Mouse (Mus musculus): ENCODE data around the gene Aimp2. TPM values are rescaled to one million over a fixed set of nuclear protein-coding genes. Genes with fewer than 3 reads are reported as not detected.

Aimp2 gene
- polyA plus RNA-seq (2016; fragmentation: Nextera tagmentation; extraction: Ambion mirVana): 89.4 and 95.2 TPM in 2 replicates

GRCm38 (mm10) chr5:143909417-143910400 lies at the start of gene Aimp2, which contains the start of gene Pms2:
Aimp2 (minus strand) TSS chr5:143909847.
Pms2 (plus strand) TSS chr5:143909964.
- H3K4me1 ChIP-seq: peaks cover 18% of the 10 kb centered on the region
- H3K27ac ChIP-seq: peak within 1 kb of the TSS; percentile 78
- no peaks in the 10 kb centered on the region for H3K9me3 ChIP-seq
- H3K9ac ChIP-seq: peak within 1 kb of the TSS; percentile 64
- WGBS: under 1% methylated on average over 70 of the region's 70 CpGs
- peak within 1 kb of the TSS; percentile 79 for H3K4me3 ChIP-seq
- peak; percentile 98 for ATAC-seq (ENCODE audit: insufficient number of reproducible peaks, insufficient read depth, low FRiP score, low TSS enrichment)
- peaks cover 13% of the 10 kb centered on the region for H3K36me3 ChIP-seq
- H3K4me2 ChIP-seq (replicated peaks): peak within 1 kb of the TSS; percentile 76
- no peaks in the 10 kb centered on the region for H3K27me3 ChIP-seq

GRCm38 (mm10) chr5:143957101-143957500 lies 47.5 kb upstream of the Aimp2 start:
- no peak overlapping the region for H3K4me2 ChIP-seq (replicated peaks)
- H3K4me3 ChIP-seq: no peak overlapping the region
- H3K36me3 ChIP-seq: no peaks in the 10 kb centered on the region
- H3K4me1 ChIP-seq: no peaks in the 10 kb centered on the region
- H3K9me3 ChIP-seq: no peaks in the 10 kb centered on the region
- WGBS: 93% methylated on average over 6 of the region's 6 CpGs
- no peak overlapping the region for H3K9ac ChIP-seq
- ATAC-seq (ENCODE audit: insufficient number of reproducible peaks, insufficient read depth, low FRiP score, low TSS enrichment): no peak
- H3K27ac ChIP-seq: no peak overlapping the region
- no peaks in the 10 kb centered on the region for H3K27me3 ChIP-seq

GRCm38 (mm10) chr5:143950016-143950415 lies 40.4 kb upstream of the Aimp2 start:
- no peak overlapping the region for H3K4me3 ChIP-seq
- H3K4me1 ChIP-seq: no peaks in the 10 kb centered on the region
- no peak overlapping the region for H3K9ac ChIP-seq
- H3K9me3 ChIP-seq: no peaks in the 10 kb centered on the region
- H3K27me3 ChIP-seq: no peaks in the 10 kb centered on the region
- H3K36me3 ChIP-seq: no peaks in the 10 kb centered on the region
- WGBS: 60% methylated on average over 5 of the region's 5 CpGs
- no peak overlapping the region for H3K4me2 ChIP-seq (replicated peaks)
- no peak overlapping the region for H3K27ac ChIP-seq
- ATAC-seq (ENCODE audit: insufficient number of reproducible peaks, insufficient read depth, low FRiP score, low TSS enrichment): no peak

GRCm38 (mm10) chr5:143948361-143948760 lies 38.7 kb upstream of the Aimp2 start:
- Histone ChIP-seq H3K9me3 (no peaks in the 10 kb centered on the region), H3K4me1 (no peaks in the 10 kb centered on the region), H3K27me3 (no peaks in the 10 kb centered on the region), H3K4me3 (no peak overlapping the region), H3K27ac (no peak overlapping the region), H3K36me3 (no peaks in the 10 kb centered on the region), H3K9ac (no peak overlapping the region), H3K4me2 (replicated peaks) (no peak overlapping the region)
- ATAC-seq (ENCODE audit: insufficient number of reproducible peaks, insufficient read depth, low FRiP score, low TSS enrichment): no peak
- WGBS: 84% methylated on average over 12 of the region's 12 CpGs

GRCm38 (mm10) chr5:143943231-143944125 lies 33.8 kb upstream of the Aimp2 start:
- H3K4me3 ChIP-seq: no peak overlapping the region
- H3K27ac ChIP-seq: no peak overlapping the region
- H3K27me3 ChIP-seq: no peaks in the 10 kb centered on the region
- H3K4me1 ChIP-seq: no peaks in the 10 kb centered on the region
- no peak for ATAC-seq (ENCODE audit: insufficient number of reproducible peaks, insufficient read depth, low FRiP score, low TSS enrichment)
- H3K9me3 ChIP-seq: no peaks in the 10 kb centered on the region
- H3K36me3 ChIP-seq: no peaks in the 10 kb centered on the region
- no peak overlapping the region for H3K4me2 ChIP-seq (replicated peaks)
- H3K9ac ChIP-seq: no peak overlapping the region
- WGBS: 90% methylated on average over 14 of the region's 14 CpGs

DNA sequence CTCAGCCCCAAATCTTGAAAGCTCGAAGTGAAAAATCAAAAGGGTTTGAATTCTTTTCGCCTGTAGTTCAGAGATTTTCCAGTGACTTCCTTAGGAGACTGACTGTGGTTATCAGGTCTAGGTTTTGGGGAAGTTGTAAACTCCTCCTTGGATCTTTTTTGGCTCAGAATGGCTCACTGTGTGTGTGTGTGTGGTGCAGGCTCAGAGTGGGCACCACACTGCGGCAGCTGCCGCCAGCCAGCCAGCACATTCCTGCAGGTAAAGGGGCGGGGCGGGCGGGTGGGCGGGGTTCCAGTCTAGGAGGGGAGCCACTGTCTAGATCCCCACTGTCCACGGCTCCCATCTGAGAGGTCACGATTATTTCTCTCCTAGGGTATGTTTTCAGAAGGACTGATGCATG lies 31.9 kb upstream of the Aimp2 start:
- H3K27ac ChIP-seq: no peak overlapping the region
- no peaks in the 10 kb centered on the region for H3K4me1 ChIP-seq
- H3K4me2 ChIP-seq (replicated peaks): no peak overlapping the region
- H3K9me3 ChIP-seq: no peaks in the 10 kb centered on the region
- no peak overlapping the region for H3K4me3 ChIP-seq
- WGBS: 23% methylated on average over 10 of the region's 10 CpGs
- no peaks in the 10 kb centered on the region for H3K36me3 ChIP-seq
- 0 out of 2 replicates have a peak, but pooled peaks have one; percentile 28 for ATAC-seq (ENCODE audit: insufficient number of reproducible peaks, insufficient read depth, low FRiP score, low TSS enrichment)
- no peaks in the 10 kb centered on the region for H3K27me3 ChIP-seq
- no peak overlapping the region for H3K9ac ChIP-seq

GRCm38 (mm10) chr5:143936156-143936555 lies 26.5 kb upstream of the Aimp2 start:
- no peak for ATAC-seq (ENCODE audit: insufficient number of reproducible peaks, insufficient read depth, low FRiP score, low TSS enrichment)
- H3K27me3 ChIP-seq: no peaks in the 10 kb centered on the region
- H3K9ac ChIP-seq: no peak overlapping the region
- no peak overlapping the region for H3K4me2 ChIP-seq (replicated peaks)
- WGBS: 86% methylated on average over 9 of the region's 9 CpGs
- H3K27ac ChIP-seq: no peak overlapping the region
- H3K4me3 ChIP-seq: no peak overlapping the region
- H3K4me1 ChIP-seq: no peaks in the 10 kb centered on the region
- peaks cover 12% of the 10 kb centered on the region; the same call in 1 of the 2 replicates for H3K36me3 ChIP-seq
- no peaks in the 10 kb centered on the region for H3K9me3 ChIP-seq

DNA sequence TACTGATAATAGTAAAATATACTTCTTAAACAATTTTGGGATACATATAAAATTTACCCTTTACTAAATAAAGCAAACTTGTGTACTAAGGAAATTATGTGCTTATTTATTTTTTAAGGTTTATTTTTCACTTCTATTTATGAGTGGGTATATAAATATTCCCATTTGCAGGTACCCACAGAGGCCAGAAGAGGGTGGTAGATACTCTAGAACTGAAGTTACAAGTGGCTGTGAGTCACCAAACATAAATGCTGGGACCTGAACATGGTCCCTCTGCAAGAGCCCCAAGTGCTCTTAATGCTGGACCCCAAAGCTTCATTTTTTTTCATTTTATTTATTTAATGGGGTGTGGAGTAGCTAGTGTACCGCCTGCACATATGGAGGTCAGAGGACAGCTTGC lies 24.2 kb upstream of the Aimp2 start:
- no peak for ATAC-seq (ENCODE audit: insufficient number of reproducible peaks, insufficient read depth, low FRiP score, low TSS enrichment)
- Histone ChIP-seq H3K27me3 (no peaks in the 10 kb centered on the region), H3K36me3 (peaks cover 33% of the 10 kb centered on the region), H3K9me3 (no peaks in the 10 kb centered on the region), H3K27ac (no peak overlapping the region), H3K4me3 (no peak overlapping the region), H3K4me2 (replicated peaks) (no peak overlapping the region), H3K9ac (no peak overlapping the region), H3K4me1 (no peaks in the 10 kb centered on the region)
- 89% methylated on average over 1 of the region's 1 CpGs for WGBS

- Histone ChIP-seq H3K9me3 (no peaks in the 10 kb centered on the region), H3K36me3 (peaks cover 38% of the 10 kb centered on the region), H3K4me3 (no peak overlapping the region), H3K27me3 (no peaks in the 10 kb centered on the region), H3K4me1 (no peaks in the 10 kb centered on the region), H3K27ac (no peak overlapping the region), H3K4me2 (replicated peaks) (no peak overlapping the region), H3K9ac (no peak overlapping the region)
- ATAC-seq (ENCODE audit: insufficient number of reproducible peaks, insufficient read depth, low FRiP score, low TSS enrichment): no peak
- 85% methylated on average over 11 of the region's 11 CpGs for WGBS
These were observed 23.8 kb upstream of the Aimp2 start for GRCm38 (mm10) chr5:143933414-143933813.

- no peak within 1 kb of the TSS for H3K4me2 ChIP-seq (replicated peaks)
- WGBS: 11% methylated on average over 8 of the region's 8 CpGs
- ATAC-seq (ENCODE audit: insufficient number of reproducible peaks, insufficient read depth, low FRiP score, low TSS enrichment): no peak
These were observed 23.2 kb upstream of the Aimp2 start, which contains the start of gene Rsph10b for GRCm38 (mm10) chr5:143932831-143933230. Rsph10b (plus strand) TSS chr5:143933035.

GRCm38 (mm10) chr5:143931863-143932580 lies 22.4 kb upstream of the Aimp2 start:
- Histone ChIP-seq H3K9ac (no peak overlapping the region), H3K27ac (no peak overlapping the region), H3K27me3 (no peaks in the 10 kb centered on the region), H3K4me1 (no peaks in the 10 kb centered on the region), H3K4me3 (no peak overlapping the region), H3K36me3 (peaks cover 47% of the 10 kb centered on the region), H3K4me2 (replicated peaks) (no peak overlapping the region), H3K9me3 (no peaks in the 10 kb centered on the region)
- ATAC-seq (ENCODE audit: insufficient number of reproducible peaks, insufficient read depth, low FRiP score, low TSS enrichment): no peak
- 83% methylated on average over 6 of the region's 6 CpGs for WGBS

More at GRCm38 (mm10) chr5:143932831-143933230, 23.2 kb upstream of the Aimp2 start, which contains the start of gene Rsph10b:
- Histone ChIP-seq H3K36me3 (peaks cover 43% of the 10 kb centered on the region), H3K4me3 (no peak within 1 kb of the TSS), H3K4me1 (no peaks in the 10 kb centered on the region), H3K27ac (no peak within 1 kb of the TSS), H3K9ac (no peak within 1 kb of the TSS), H3K9me3 (no peaks in the 10 kb centered on the region), H3K27me3 (no peaks in the 10 kb centered on the region)
